Mouse (Mus musculus): Measurements from ENCODE around the gene Srp54b. TPM values are rescaled to one million over a fixed set of nuclear protein-coding genes. Genes with fewer than 3 reads are reported as not detected.
"Not testable (repeated sequence)": the region's sequence is repeated elsewhere in the genome, so short reads cannot be mapped to it uniquely, and the experiment has no call there.

Srp54b gene
- polyA plus RNA-seq, 1 experiment from 2014 or later = 56.7 TPM

- not testable (repeated sequence) for H3K9me3 ChIP-seq (ENCODE audit: control insufficient read depth, low read length); H3K27ac ChIP-seq (ENCODE audit: low read depth, low read length); H3K9ac ChIP-seq (ENCODE audit: low read depth, low read length); H3K27me3 ChIP-seq (ENCODE audit: control insufficient read depth, insufficient read depth, low read length); ATAC-seq (ENCODE audit: low FRiP score, low TSS enrichment); H3K4me1 ChIP-seq (ENCODE audit: control insufficient read depth, insufficient read depth, low read length); H3K36me3 ChIP-seq (ENCODE audit: control insufficient read depth, insufficient read depth, low read length); H3K4me2 ChIP-seq (replicated peaks; ENCODE audit: low read depth, low read length); H3K4me3 ChIP-seq (ENCODE audit: low read length)
- no CpG with 5 or more reads among the region's 5 CpGs for WGBS
Measured at GRCm38 (mm10) chr12:55189127-55189526, 34.2 kb downstream of the Srp54b start.

GRCm38 (mm10) chr12:55199306-55199705, 44.4 kb downstream of the Srp54b start, which contains the start of gene 1700047I17Rik2:
Gene 1700047I17Rik2 (plus strand): TSS chr12:55199592.
- not testable (repeated sequence) for H3K9me3 ChIP-seq (ENCODE audit: control insufficient read depth, low read length); H3K9ac ChIP-seq (ENCODE audit: low read depth, low read length); H3K36me3 ChIP-seq (ENCODE audit: control insufficient read depth, insufficient read depth, low read length); H3K27ac ChIP-seq (ENCODE audit: low read depth, low read length); H3K27me3 ChIP-seq (ENCODE audit: control insufficient read depth, insufficient read depth, low read length); H3K4me3 ChIP-seq (ENCODE audit: low read length); H3K4me2 ChIP-seq (replicated peaks; ENCODE audit: low read depth, low read length); H3K4me1 ChIP-seq (ENCODE audit: control insufficient read depth, insufficient read depth, low read length)
- ATAC-seq (ENCODE audit: low FRiP score, low TSS enrichment) = peak; percentile 97
- no CpG with 5 or more reads among the region's 40 CpGs for WGBS

GRCm38 (mm10) chr12:55199799-55200198, 44.9 kb downstream of the Srp54b start:
- ATAC-seq (ENCODE audit: low FRiP score, low TSS enrichment) = peak; percentile 50; the same call in 1 of the 2 replicates
- not testable (repeated sequence) for H3K9me3 ChIP-seq (ENCODE audit: control insufficient read depth, low read length); H3K27ac ChIP-seq (ENCODE audit: low read depth, low read length); H3K27me3 ChIP-seq (ENCODE audit: control insufficient read depth, insufficient read depth, low read length); H3K36me3 ChIP-seq (ENCODE audit: control insufficient read depth, insufficient read depth, low read length); H3K4me1 ChIP-seq (ENCODE audit: control insufficient read depth, insufficient read depth, low read length); H3K4me2 ChIP-seq (replicated peaks; ENCODE audit: low read depth, low read length); H3K4me3 ChIP-seq (ENCODE audit: low read length); H3K9ac ChIP-seq (ENCODE audit: low read depth, low read length)
- no CpG with 5 or more reads among the region's 18 CpGs for WGBS

- not testable (repeated sequence) for H3K36me3 ChIP-seq (ENCODE audit: control insufficient read depth, insufficient read depth, low read length); ATAC-seq (ENCODE audit: low FRiP score, low TSS enrichment)
- WGBS = no CpG with 5 or more reads among the region's 6 CpGs
Measured at GRCm38 (mm10) chr12:55212944-55213343, 58.0 kb downstream of the Srp54b start.

GRCm38 (mm10) chr12:55229626-55230519, 75.0 kb downstream of the Srp54b start, which contains the start of gene Srp54c:
Gene Srp54c (plus strand): TSS chr12:55230168.
- not testable (repeated sequence) for H3K9ac ChIP-seq (ENCODE audit: low read depth, low read length); H3K4me2 ChIP-seq (replicated peaks; ENCODE audit: low read depth, low read length); H3K36me3 ChIP-seq (ENCODE audit: control insufficient read depth, insufficient read depth, low read length); H3K9me3 ChIP-seq (ENCODE audit: control insufficient read depth, low read length); H3K4me1 ChIP-seq (ENCODE audit: control insufficient read depth, insufficient read depth, low read length); H3K27me3 ChIP-seq (ENCODE audit: control insufficient read depth, insufficient read depth, low read length); H3K27ac ChIP-seq (ENCODE audit: low read depth, low read length)
- peak; percentile 98 for ATAC-seq (ENCODE audit: low FRiP score, low TSS enrichment)
- no CpG with 5 or more reads among the region's 57 CpGs for WGBS
- peak within 1 kb of the TSS; percentile 29; the same call in 1 of the 2 replicates for H3K4me3 ChIP-seq (ENCODE audit: low read length)

More at GRCm38 (mm10) chr12:55212944-55213343, 58.0 kb downstream of the Srp54b start:
- H3K4me1 ChIP-seq (ENCODE audit: control insufficient read depth, insufficient read depth, low read length); H3K4me3 ChIP-seq (ENCODE audit: low read length); H3K27me3 ChIP-seq (ENCODE audit: control insufficient read depth, insufficient read depth, low read length); H3K27ac ChIP-seq (ENCODE audit: low read depth, low read length); H3K9me3 ChIP-seq (ENCODE audit: control insufficient read depth, low read length); H3K4me2 ChIP-seq (replicated peaks; ENCODE audit: low read depth, low read length); H3K9ac ChIP-seq (ENCODE audit: low read depth, low read length): not testable (repeated sequence)

- H3K9me3 ChIP-seq (ENCODE audit: control insufficient read depth, low read length); H3K4me1 ChIP-seq (ENCODE audit: control insufficient read depth, insufficient read depth, low read length); ATAC-seq (ENCODE audit: low FRiP score, low TSS enrichment); H3K9ac ChIP-seq (ENCODE audit: low read depth, low read length); H3K27ac ChIP-seq (ENCODE audit: low read depth, low read length); H3K27me3 ChIP-seq (ENCODE audit: control insufficient read depth, insufficient read depth, low read length); H3K4me2 ChIP-seq (replicated peaks; ENCODE audit: low read depth, low read length); H3K36me3 ChIP-seq (ENCODE audit: control insufficient read depth, insufficient read depth, low read length): not testable (repeated sequence)
- H3K4me3 ChIP-seq (ENCODE audit: low read length) = peak overlapping the region; percentile 29; the same call in 1 of the 2 replicates
- WGBS = 1% methylated on average over 9 of the region's 25 CpGs
Measured at GRCm38 (mm10) chr12:55230520-55230861, 75.6 kb downstream of the Srp54b start.

Other genes starting within 250 kb of the Srp54b start
- not detected in 2 replicates for gene Gm20403, start 168.6 kb upstream of the Srp54b start, polyA plus RNA-seq (2014; fragmentation: Nextera tagmentation; extraction: Ambion mirVana)
- 25.2 and 29.0 TPM in 2 replicates for gene Baz1a, start 140.8 kb upstream of the Srp54b start, polyA plus RNA-seq (2014; fragmentation: Nextera tagmentation; extraction: Ambion mirVana)
- 40.9 and 47.2 TPM in 2 replicates for gene 2700097O09Rik, start 75.0 kb upstream of the Srp54b start, polyA plus RNA-seq (2014; fragmentation: Nextera tagmentation; extraction: Ambion mirVana)
- gene Srp54a, start 74.8 kb upstream of the Srp54b start, polyA plus RNA-seq (2014; fragmentation: Nextera tagmentation; extraction: Ambion mirVana) = 141 and 167 TPM in 2 replicates
- 10.0 and 14.5 TPM in 2 replicates for gene Fam177a, start 30.6 kb upstream of the Srp54b start, polyA plus RNA-seq (2014; fragmentation: Nextera tagmentation; extraction: Ambion mirVana)
- gene 1700047I17Rik2, start 44.5 kb downstream of the Srp54b start, polyA plus RNA-seq (2014; fragmentation: Nextera tagmentation; extraction: Ambion mirVana) = 2.3 and 3.8 TPM in 2 replicates
- gene Srp54c, start 75.1 kb downstream of the Srp54b start, polyA plus RNA-seq (2014; fragmentation: Nextera tagmentation; extraction: Ambion mirVana) = 62.8 and 71.1 TPM in 2 replicates
- 14.0 and 17.9 TPM in 2 replicates for gene 1110008L16Rik, start 144.5 kb downstream of the Srp54b start, polyA plus RNA-seq (2014; fragmentation: Nextera tagmentation; extraction: Ambion mirVana)
- 20.3 and 21.0 TPM in 2 replicates for gene Ppp2r3c, start 147.9 kb downstream of the Srp54b start, polyA plus RNA-seq (2014; fragmentation: Nextera tagmentation; extraction: Ambion mirVana)
- gene Psma6, start 229.1 kb downstream of the Srp54b start, polyA plus RNA-seq (2014; fragmentation: Nextera tagmentation; extraction: Ambion mirVana) = 473 and 512 TPM in 2 replicates